Mouse (Mus musculus): Measurements from ENCODE around the gene Lrba.

Gene Lrba

GRCm38 (mm10) chr3:86224564-86225421 lies at the start of gene Lrba:
Gene Lrba, plus strand, starts transcription at chr3:86224680.
- DNase-seq (ENCODE audit: low read depth, low spot score), result peak; percentile 92

DNA sequence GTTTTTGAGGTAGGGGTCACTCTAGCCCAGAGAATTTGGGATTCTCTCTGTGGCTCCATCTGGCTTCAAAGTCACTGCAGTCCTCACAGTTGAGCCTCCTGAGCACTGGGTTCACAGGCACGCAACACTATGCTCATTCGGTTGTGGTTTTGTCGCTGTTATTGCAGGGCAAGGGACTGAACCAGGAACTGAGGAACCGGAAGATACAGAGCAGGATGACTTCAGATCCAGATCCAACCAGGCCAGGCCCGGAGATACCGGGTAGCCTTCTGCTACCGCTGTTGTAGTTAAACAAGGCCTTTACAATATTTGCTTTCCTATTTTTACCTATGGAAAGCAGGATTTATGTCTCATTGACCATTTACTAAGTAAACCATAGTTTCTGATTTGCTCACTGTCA lies 44.8 kb upstream of the Lrba start:
- DNase-seq (ENCODE audit: low read depth, low spot score), result no peak

DNA sequence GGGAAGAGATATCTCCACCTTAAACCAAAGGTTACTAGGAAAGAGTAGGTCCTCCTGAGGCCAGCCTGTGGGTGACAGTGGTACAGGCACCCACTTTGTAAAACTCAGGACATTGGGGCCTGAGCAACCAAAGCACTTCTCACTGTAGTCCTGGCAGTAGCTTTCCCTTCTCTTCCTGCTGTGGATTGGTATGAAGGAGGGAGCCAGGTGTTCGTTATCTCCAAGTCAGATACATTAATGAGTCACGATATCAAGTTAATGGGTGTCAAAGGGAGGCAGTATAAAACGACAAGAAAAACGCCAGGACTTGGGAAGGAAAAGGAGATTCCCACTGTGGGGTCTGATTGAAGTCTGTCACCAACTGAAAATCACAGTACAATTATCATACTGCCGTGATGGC lies 43.4 kb upstream of the Lrba start:
- no peak for DNase-seq (ENCODE audit: low read depth, low spot score)

GRCm38 (mm10) chr3:86184546-86184945 lies 39.9 kb upstream of the Lrba start:
- DNase-seq (ENCODE audit: low read depth, low spot score), result peak; percentile 72

GRCm38 (mm10) chr3:86187736-86188389 lies 36.6 kb upstream of the Lrba start:
- no peak for DNase-seq (ENCODE audit: low read depth, low spot score)

GRCm38 (mm10) chr3:86195981-86196380 lies 28.5 kb upstream of the Lrba start:
- DNase-seq (ENCODE audit: low read depth, low spot score), result no peak

DNA sequence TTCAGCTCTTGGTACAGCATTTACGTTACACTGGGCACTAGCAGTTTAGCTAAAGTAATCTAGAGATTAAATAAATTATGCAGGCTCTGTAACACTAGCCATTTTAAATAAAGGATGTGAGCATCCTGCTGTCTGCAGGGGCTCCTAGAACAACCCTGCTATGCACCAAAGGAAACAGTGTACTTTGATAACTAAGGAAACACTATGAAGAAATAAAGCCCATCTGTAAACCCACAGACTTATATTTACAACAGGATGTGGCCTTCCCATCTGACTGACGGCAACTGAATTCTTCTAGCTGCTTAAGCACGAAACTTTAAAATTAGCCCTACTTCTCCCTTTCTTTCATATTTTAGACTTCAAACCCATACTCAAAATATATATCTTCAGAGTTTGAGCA lies 28.0 kb upstream of the Lrba start:
- no peak for DNase-seq (ENCODE audit: low read depth, low spot score)

GRCm38 (mm10) chr3:86201645-86202175 lies 22.8 kb upstream of the Lrba start:
- no peak for DNase-seq (ENCODE audit: low read depth, low spot score)

- DNase-seq (ENCODE audit: low read depth, low spot score), result no peak
These were observed 22.0 kb upstream of the Lrba start for GRCm38 (mm10) chr3:86202449-86202848.

GRCm38 (mm10) chr3:86204608-86205358 lies 19.7 kb upstream of the Lrba start:
- DNase-seq (ENCODE audit: low read depth, low spot score), result no peak

GRCm38 (mm10) chr3:86206556-86206955 lies 17.9 kb upstream of the Lrba start:
- DNase-seq (ENCODE audit: low read depth, low spot score), result no peak

- no peak for DNase-seq (ENCODE audit: low read depth, low spot score)
These were observed 14.1 kb upstream of the Lrba start for GRCm38 (mm10) chr3:86210267-86210939.

DNA sequence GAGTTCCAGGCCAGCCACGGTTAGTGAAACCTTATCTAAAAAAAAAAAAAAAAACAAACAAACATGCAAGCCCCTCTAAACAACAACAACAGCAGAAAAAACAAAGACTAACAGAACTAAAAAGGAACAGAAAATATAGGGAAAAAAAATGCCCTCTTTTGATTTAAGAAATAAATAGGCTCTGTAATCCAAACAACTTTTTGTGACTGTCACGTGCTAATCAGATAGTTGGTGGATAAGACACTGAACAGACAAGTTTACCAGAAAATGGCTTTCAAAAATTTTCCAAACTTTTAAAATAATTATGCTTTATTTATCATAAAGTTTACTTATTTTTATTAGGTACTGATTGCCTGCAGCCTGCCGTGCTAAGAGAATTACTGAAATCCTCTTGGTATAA lies 13.5 kb upstream of the Lrba start:
- no peak for DNase-seq (ENCODE audit: low read depth, low spot score)

GRCm38 (mm10) chr3:86214248-86214647 lies 10.2 kb upstream of the Lrba start:
- no peak for DNase-seq (ENCODE audit: low read depth, low spot score)

GRCm38 (mm10) chr3:86223634-86224313 lies 706 bp upstream of the Lrba start:
- DNase-seq (ENCODE audit: low read depth, low spot score), result peak; percentile 98

DNA sequence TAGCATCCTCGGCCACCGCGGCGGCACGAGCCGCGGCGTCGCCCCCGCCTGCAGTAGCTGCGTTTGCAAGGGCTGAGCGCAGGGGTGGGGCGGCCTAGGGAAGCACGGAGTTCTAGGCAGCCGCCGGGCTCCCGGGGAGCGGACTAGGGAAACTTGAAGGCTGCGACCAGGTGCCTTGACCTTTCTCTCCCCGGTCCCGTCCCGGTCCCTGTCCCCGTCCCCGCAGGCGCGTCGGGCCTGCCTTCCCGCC lies 241 bp upstream of the Lrba start:
- no peak for DNase-seq (ENCODE audit: low read depth, low spot score)

GRCm38 (mm10) chr3:86231532-86232086 lies 7.1 kb downstream of the Lrba start:
- no peak for DNase-seq (ENCODE audit: low read depth, low spot score)

DNA sequence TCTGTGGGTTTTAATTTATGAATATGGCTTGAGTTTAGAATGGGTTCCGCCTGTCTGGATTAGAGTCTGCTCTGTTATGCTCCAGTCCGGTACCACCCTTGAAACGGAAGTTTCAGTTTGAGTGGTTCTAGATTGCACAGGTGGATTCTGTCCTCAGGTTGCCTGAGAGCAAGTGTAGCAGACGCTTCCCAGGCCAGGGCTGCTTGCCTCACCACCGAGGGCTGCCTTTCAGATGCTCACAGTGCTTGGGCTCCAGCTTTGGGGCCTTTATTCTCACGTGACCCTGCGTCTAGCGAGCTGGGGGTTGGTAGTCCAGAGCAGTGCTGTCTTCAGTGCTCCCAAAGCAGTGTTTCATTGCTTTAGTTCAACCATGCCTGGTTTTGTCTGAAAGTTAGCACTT lies 22.7 kb downstream of the Lrba start:
- DNase-seq (ENCODE audit: low read depth, low spot score), result no peak

GRCm38 (mm10) chr3:86251212-86251611 lies 26.7 kb downstream of the Lrba start:
- DNase-seq (ENCODE audit: low read depth, low spot score), result no peak

- DNase-seq (ENCODE audit: low read depth, low spot score), result no peak
These were observed 28.1 kb downstream of the Lrba start for GRCm38 (mm10) chr3:86252588-86252987.

DNA sequence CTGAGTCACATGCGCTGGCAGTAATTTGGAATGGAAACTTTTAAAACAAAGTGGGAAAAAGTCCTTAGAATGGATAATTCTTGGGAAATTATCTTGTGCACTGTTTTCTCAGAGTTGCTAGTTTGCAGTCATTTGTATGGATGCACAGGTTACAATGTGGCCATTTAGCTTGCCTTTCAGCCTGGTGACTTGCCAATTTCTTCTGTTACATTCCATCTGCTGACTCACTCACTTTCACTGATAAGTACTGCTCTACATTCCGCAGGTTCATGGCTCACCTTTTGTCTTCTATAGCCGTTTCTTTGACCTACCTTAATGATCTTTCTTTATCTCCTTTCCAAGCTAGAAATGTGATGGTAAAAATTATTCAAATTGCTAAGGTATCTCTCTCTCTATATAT lies 28.6 kb downstream of the Lrba start:
- DNase-seq (ENCODE audit: low read depth, low spot score), result peak; percentile 12

Data from ZHBTc4 (cell line).